Mouse (Mus musculus) hindbrain, embryonic 16.5 days (tissue): ENCODE data around the gene Camkmt. TPM values are rescaled to one million over a fixed set of nuclear protein-coding genes. Genes with fewer than 3 reads are reported as not detected.

Experiments
- ATAC-seq: fragments of 200-750 bp; cut with Nextera tagmentation; 2 replicates; pipeline ENCODE4 v1.8.0; 2017; ENCODE audit warnings: moderate TSS enrichment, moderate library complexity
- H3K27ac ChIP-seq: fragments of 300-500 bp; sonication (generic); 2 replicates; pipeline ENCODE4 v1.5.1; 2014; ENCODE audit warnings: low read depth, mild to moderate bottlenecking, control low read depth, low read length, moderate library complexity
- H3K27me3 ChIP-seq: fragments of 300-500 bp; sonication (generic); replicated peaks from 2 replicates; pipeline ENCODE4 v1.6.1; 2014; ENCODE audit warnings: low read length; ENCODE audit not compliant: control insufficient read depth, insufficient read depth
- H3K36me3 ChIP-seq: fragments of 300-500 bp; sonication (generic); 2 replicates; pipeline ENCODE4 v1.6.1; 2014; ENCODE audit warnings: mild to moderate bottlenecking, low read length, moderate library complexity, mixed read lengths; ENCODE audit not compliant: control insufficient read depth, insufficient read depth
- H3K4me1 ChIP-seq: fragments of 300-500 bp; sonication (generic); 2 replicates; pipeline ENCODE4 v1.6.1; 2014; ENCODE audit warnings: low read depth, low read length; ENCODE audit not compliant: control insufficient read depth, insufficient read depth
- H3K4me2 ChIP-seq: fragments of 300-500 bp; sonication (generic); 2 replicates; pipeline ENCODE4 v1.6.1; 2014; ENCODE audit warnings: mild to moderate bottlenecking, low read length, control low read depth, moderate library complexity
- H3K4me3 ChIP-seq: fragments of 300-500 bp; sonication (generic); 2 replicates; pipeline ENCODE4 v1.5.1; 2014; ENCODE audit warnings: mild to moderate bottlenecking, low read length, control low read depth, moderate library complexity
- H3K9ac ChIP-seq: fragments of 300-500 bp; sonication (generic); 2 replicates; pipeline ENCODE4 v1.6.1; 2014; ENCODE audit warnings: low read depth, mild to moderate bottlenecking, control low read depth, low read length, moderate library complexity
- H3K9me3 ChIP-seq: fragments of 300-500 bp; sonication (generic); 2 replicates; pipeline ENCODE4 v1.6.1; 2014; ENCODE audit warnings: mild to moderate bottlenecking, low read length, moderate library complexity; ENCODE audit not compliant: control insufficient read depth
- WGBS: fragments of 180-500 bp; shearing (Covaris S2); extraction: QIAGEN DNeasy Blood & Tissue Kit; methylation state at CpG from one replicate; pipeline ENCODE4 v1.1.7; 2014; 5-methylcytosine and 5-hydroxymethylcytosine counted together
- polyA plus RNA-seq: library from polyadenylated mRNA; unstranded; fragments of >200 nt; fragmentation: Nextera tagmentation; extraction: Ambion mirVana; gene quantifications from 2 replicates; pipeline ENCODE4 v1.2.1, GENCODE M21; 2015

Gene Camkmt
- polyA plus RNA-seq, 1 experiment from 2014 or later = 22.9 TPM

DNA sequence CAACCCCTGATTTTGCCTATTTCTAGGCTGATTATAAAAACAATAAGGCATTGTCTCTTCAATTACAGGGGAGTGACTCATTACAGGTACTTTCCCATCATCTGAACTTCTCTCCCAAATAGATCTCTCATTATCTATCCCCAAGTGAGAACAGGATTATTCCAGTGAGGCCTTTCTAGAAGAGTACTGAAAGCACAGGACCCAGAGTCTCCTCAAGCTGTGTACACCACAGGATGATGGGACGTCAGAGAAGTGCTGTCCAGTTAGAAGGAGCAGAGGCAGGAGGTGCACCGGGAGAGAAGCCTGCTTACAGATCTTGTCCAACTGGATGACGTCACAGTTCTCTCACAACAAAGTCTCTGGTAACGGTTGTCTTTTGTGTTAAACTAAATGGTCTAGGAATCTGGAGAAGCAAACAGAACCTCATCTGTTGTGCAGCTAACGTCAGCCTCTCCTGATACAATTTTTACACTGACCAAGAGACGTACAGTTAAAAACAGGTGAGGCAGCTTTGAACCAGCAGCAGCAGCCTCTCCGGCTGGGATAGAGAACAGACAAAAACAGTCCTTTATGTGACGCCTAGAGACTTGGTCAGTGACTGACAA lies 259.1 kb downstream of the Camkmt start:
- Histone ChIP-seq H3K9me3 (no peaks in the 10 kb centered on the region), H3K9ac (no peak overlapping the region), H3K4me2 (no peak overlapping the region), H3K4me3 (no peak overlapping the region), H3K27ac (no peak overlapping the region), H3K27me3 (no peaks in the 10 kb centered on the region), H3K36me3 (no peaks in the 10 kb centered on the region), H3K4me1 (no peaks in the 10 kb centered on the region)
- 65% methylated on average over 8 of the region's 8 CpGs for WGBS
- no peak for ATAC-seq

DNA sequence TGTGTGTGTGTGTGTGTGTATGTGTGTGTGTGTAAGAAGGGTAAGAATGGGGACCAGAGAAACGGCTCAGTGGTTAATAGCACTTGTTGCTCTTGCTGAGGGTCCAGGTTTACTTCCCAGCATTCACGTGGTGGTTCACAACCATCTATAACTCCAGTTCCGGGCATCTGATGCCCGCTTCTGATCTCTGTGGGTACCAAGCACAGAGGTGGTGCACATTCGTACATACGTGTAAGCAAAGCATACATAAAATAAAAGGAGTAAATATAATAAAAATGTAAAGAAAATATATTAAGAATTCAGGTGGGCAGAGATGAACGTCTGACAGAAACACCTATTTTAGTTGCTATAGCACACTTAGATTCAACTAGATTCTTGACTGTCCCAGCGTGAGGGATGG lies 260.9 kb downstream of the Camkmt start:
- no peak for ATAC-seq
- no peaks in the 10 kb centered on the region for H3K4me1 ChIP-seq
- 90% methylated on average over 8 of the region's 8 CpGs for WGBS
- H3K9ac ChIP-seq = no peak overlapping the region
- H3K9me3 ChIP-seq = no peaks in the 10 kb centered on the region
- no peak overlapping the region for H3K27ac ChIP-seq
- H3K4me2 ChIP-seq = no peak overlapping the region
- H3K27me3 ChIP-seq = no peaks in the 10 kb centered on the region
- H3K4me3 ChIP-seq = no peak overlapping the region
- H3K36me3 ChIP-seq = no peaks in the 10 kb centered on the region

DNA sequence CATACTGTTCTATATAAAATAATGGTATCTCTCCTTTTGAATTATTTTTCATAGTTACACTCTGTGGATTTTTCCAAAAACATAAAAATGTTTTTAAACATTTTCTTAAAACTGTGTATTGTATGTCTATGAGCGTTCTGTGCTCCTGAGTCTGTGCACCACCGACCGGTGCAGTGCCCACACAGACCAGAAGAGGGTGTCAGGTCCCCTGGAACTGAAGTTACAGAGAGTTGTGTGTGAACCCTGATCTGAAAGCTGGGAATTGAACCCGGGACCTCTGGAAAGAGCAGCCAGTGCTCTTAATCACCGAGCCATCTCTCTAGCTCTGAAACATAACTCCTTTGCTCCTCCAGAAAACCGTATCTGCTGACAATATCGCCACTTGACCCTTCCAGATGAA lies 262.4 kb downstream of the Camkmt start:
- H3K27me3 ChIP-seq = no peaks in the 10 kb centered on the region
- no peak overlapping the region for H3K4me3 ChIP-seq
- no peaks in the 10 kb centered on the region for H3K9me3 ChIP-seq
- H3K4me1 ChIP-seq = no peaks in the 10 kb centered on the region
- H3K4me2 ChIP-seq = no peak overlapping the region
- no peak overlapping the region for H3K9ac ChIP-seq
- no peak overlapping the region for H3K27ac ChIP-seq
- H3K36me3 ChIP-seq = no peaks in the 10 kb centered on the region
- no peak for ATAC-seq
- WGBS = 87% methylated on average over 7 of the region's 7 CpGs

DNA sequence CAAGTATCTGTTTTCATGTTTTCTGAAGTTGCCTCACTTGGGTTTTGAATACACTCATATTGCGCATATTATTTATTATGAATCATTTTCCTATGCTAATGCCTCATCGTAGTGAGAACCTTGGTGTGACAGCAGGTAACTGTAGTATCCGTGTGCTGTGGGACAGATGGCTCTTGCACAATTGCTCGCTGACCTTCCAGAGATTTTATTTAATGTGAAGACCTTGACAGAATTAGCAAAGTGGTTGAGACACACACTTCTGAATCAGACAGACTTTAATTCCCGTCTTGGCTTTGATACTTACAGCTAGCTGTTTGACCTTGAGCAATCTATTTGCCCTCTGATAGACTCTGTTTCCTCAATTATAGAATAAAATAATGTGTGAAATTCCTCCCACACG lies 262.8 kb downstream of the Camkmt start:
- no peak overlapping the region for H3K4me3 ChIP-seq
- H3K4me2 ChIP-seq = no peak overlapping the region
- H3K27ac ChIP-seq = no peak overlapping the region
- no peaks in the 10 kb centered on the region for H3K9me3 ChIP-seq
- H3K4me1 ChIP-seq = no peaks in the 10 kb centered on the region
- ATAC-seq = no peak
- WGBS = 72% methylated on average over 6 of the region's 6 CpGs
- H3K9ac ChIP-seq = no peak overlapping the region
- H3K27me3 ChIP-seq = no peaks in the 10 kb centered on the region
- H3K36me3 ChIP-seq = no peaks in the 10 kb centered on the region

DNA sequence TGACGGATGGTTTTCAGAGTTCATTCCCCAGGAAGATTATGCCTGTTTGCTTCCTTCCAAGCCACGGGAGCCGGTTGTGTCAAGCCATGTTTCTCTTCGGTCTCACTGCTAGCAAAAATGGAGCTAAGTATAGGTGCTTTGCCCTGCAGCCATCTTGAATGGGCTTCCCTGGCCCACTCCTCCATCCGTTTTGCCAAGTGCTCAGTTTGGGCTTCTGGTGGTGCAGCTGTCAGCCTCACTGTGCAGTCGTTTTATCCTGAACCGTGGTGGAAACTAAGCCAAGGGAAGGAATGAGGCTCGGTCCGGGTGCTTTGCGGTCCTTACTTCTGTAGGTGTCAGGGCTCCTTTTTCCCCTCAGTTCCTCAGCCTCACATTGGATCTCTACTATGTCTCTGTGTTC lies 263.3 kb downstream of the Camkmt start:
- no peak for ATAC-seq
- Histone ChIP-seq H3K36me3 (no peaks in the 10 kb centered on the region), H3K9ac (no peak overlapping the region)

DNA sequence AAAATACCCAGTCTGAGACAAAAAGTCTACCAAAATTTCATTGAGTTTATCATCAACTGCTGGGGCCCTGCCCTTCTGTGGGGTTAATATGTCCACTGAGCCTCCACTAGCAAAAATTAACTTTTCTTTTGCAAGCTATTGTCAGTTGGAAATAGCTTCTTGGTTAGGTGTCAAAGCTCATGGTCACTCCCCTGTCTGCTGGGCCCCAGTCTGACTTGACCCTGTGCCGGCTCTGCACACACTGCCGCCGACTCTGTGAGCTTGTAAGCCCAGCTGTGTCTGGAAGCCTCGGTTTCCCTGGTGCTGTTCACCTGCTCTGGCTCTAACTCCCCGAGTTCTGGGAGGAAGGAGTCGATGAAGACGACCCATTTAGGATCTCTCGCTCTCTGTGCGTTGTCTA lies 265.0 kb downstream of the Camkmt start:
- WGBS = 89% methylated on average over 9 of the region's 9 CpGs
- no peak overlapping the region for H3K4me3 ChIP-seq
- H3K4me2 ChIP-seq = no peak overlapping the region
- no peaks in the 10 kb centered on the region for H3K36me3 ChIP-seq
- no peaks in the 10 kb centered on the region for H3K27me3 ChIP-seq
- H3K27ac ChIP-seq = no peak overlapping the region
- ATAC-seq = no peak
- no peaks in the 10 kb centered on the region for H3K9me3 ChIP-seq
- H3K9ac ChIP-seq = no peak overlapping the region
- no peaks in the 10 kb centered on the region for H3K4me1 ChIP-seq

More for the DNA sequence above, 263.3 kb downstream of the Camkmt start:
- Histone ChIP-seq H3K4me2 (no peak overlapping the region), H3K4me3 (no peak overlapping the region), H3K4me1 (no peaks in the 10 kb centered on the region), H3K9me3 (no peaks in the 10 kb centered on the region), H3K27me3 (no peaks in the 10 kb centered on the region), H3K27ac (no peak overlapping the region)
- WGBS = 72% methylated on average over 10 of the region's 10 CpGs

DNA sequence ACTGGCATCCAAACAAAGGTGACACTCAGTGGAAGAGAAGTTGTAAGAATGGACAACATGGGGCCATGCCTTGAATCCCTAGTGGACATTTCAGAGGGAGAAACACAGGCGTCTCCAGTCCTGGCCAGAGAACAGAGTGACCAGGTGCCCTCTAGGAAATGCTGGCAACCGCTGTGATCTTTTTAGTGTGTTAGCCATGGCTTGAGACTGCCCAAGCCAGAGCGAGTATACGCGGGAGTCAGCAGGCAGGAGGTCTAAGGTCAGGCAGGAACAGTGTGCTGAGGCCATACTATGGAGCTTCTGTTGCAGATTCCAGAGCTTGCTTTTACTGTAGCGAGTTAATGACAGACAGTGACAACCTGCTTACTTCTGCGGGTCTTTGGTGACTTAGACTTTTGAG lies 270.7 kb downstream of the Camkmt start:
- no peak overlapping the region for H3K4me2 ChIP-seq
- H3K4me3 ChIP-seq = no peak overlapping the region
- no peak for ATAC-seq
- H3K9ac ChIP-seq = no peak overlapping the region
- 87% methylated on average over 7 of the region's 7 CpGs for whole genome bisulfite sequencing
- no peak overlapping the region for H3K27ac ChIP-seq
- H3K9me3 ChIP-seq = no peaks in the 10 kb centered on the region
- no peaks in the 10 kb centered on the region for H3K36me3 ChIP-seq
- H3K4me1 ChIP-seq = no peaks in the 10 kb centered on the region
- no peaks in the 10 kb centered on the region for H3K27me3 ChIP-seq

DNA sequence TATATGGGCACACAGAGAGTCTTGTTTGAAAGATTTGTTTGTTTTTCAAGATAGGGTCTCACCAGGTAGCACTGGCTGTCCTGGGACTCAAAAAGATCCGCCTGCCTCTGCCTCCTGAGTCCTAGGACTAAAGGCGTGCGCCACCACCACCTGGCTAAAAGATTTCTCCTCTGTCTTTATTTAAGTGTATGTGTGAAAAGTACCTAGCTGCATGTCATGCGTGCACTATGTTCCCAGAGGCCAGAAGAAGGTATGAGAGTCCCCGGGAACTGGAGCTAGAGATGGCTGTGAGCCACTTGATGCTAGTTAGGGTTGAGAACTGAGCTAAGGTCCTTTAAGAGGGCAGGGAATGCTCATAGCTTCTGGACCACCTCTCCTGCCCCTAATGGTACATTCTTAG lies 277.0 kb downstream of the Camkmt start:
- 92% methylated on average over 5 of the region's 5 CpGs for WGBS
- no peak for ATAC-seq

DNA sequence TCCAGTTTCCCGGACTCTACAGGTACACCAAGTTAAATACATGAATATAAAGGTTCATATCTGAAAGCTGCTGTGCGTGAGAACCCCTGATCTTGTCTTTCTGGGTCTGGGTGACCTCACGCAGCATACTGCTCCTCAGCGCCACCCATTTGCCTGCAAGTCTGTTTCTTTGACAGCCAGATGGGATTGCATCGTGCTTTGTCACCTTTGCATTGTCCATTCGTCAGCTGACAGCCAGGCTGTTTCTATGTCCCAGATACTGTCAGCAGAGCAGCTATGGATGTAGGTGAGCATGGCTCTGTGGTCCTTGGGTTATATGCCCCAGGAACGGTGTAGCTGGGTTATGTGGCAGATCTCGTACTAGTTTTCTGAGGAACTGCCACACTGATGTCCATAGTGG lies 278.4 kb downstream of the Camkmt start:
- no peak overlapping the region for H3K4me3 ChIP-seq
- H3K9ac ChIP-seq = no peak overlapping the region
- H3K4me1 ChIP-seq = no peaks in the 10 kb centered on the region
- no peaks in the 10 kb centered on the region for H3K36me3 ChIP-seq
- H3K27ac ChIP-seq = no peak overlapping the region
- no peak overlapping the region for H3K4me2 ChIP-seq
- 81% methylated on average over 8 of the region's 8 CpGs for WGBS
- no peak for ATAC-seq
- no peaks in the 10 kb centered on the region for H3K27me3 ChIP-seq
- no peaks in the 10 kb centered on the region for H3K9me3 ChIP-seq

More for the DNA sequence above, 277.0 kb downstream of the Camkmt start:
- Histone ChIP-seq H3K36me3 (no peaks in the 10 kb centered on the region), H3K4me1 (no peaks in the 10 kb centered on the region), H3K27me3 (no peaks in the 10 kb centered on the region), H3K4me3 (no peak overlapping the region), H3K4me2 (no peak overlapping the region), H3K9ac (no peak overlapping the region), H3K27ac (no peak overlapping the region), H3K9me3 (no peaks in the 10 kb centered on the region)

DNA sequence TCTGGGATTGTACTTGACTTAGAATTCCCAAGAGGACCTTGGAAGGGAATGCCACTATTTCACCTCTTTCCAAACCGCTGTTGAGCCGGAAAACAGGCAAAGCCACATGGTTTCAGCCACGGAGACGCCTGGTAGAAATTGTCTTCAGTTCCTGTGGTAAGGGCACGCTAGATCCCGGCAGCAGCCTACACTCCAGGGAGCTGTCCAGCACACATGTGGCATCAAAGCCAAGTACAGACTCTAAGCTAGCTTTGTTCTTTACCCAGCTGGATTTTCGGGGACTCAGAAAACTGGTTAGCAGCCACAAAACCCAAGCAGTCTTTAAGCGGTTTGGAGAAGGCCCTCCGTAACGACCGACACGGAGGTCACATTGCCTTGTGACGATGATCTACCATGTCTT lies 281.7 kb downstream of the Camkmt start:
- H3K9me3 ChIP-seq = no peaks in the 10 kb centered on the region
- no peak overlapping the region for H3K27ac ChIP-seq
- no peaks in the 10 kb centered on the region for H3K4me1 ChIP-seq
- ATAC-seq = no peak
- H3K36me3 ChIP-seq = no peaks in the 10 kb centered on the region
- H3K4me3 ChIP-seq = no peak overlapping the region
- H3K9ac ChIP-seq = no peak overlapping the region
- 85% methylated on average over 13 of the region's 13 CpGs for whole genome bisulfite sequencing
- no peak overlapping the region for H3K4me2 ChIP-seq
- H3K27me3 ChIP-seq = no peaks in the 10 kb centered on the region
